Mouse (Mus musculus) liver (tissue): Measurements from ENCODE around the gene Cyb561d2.
"Not testable (repeated sequence)": the region's sequence is repeated elsewhere in the genome, so short reads cannot be mapped to it uniquely, and the experiment has no call there.

Source experiments
- DNase-seq: peaks from one replicate; pipeline ENCODE4 v3.0.0-alpha.2; 2020; ENCODE audit warnings: mixed read lengths

The Cyb561d2 gene

DNA sequence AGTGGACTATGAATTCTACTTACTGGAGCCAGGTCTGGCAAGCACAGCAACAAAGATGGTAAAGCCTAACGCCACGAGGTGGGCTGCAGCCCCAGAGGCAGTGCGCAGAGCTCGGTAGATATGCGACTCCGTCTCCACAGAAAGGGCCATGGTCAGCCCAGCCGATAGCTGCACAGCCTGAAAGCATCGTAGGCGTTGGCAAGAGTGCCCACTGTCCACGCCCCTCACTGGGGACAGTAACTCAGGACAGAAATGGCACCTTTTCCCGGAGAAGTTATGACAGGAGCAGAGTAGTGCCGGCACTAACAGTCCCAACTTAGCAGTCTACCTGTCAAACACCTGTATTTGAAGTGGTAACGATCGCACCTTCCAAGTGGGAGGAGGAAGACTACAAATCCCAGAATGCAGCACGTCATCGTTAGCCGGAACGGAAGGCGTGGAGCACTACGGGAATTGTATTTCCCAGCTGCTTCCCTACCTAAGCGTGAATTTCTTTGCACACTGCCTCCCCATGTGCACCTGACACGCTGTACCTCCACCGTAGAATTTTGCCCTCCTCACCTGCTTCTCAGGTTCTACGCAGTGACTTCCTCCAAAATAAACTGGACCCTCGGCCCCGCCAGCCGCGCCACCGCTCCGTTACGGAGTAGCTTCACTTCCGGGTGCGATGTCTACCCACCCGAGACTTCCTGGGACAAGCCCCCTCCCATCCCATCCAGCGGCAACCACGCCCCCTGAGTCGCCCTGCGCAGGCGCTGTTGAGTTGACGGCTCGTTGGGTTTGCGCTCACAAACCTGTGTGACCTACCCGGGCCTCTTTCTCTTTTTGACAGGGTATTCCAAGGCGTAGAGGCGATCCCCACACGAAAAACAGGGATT lies at the start of gene Cyb561d2, which contains the start of gene Nprl2:
TSS of gene Cyb561d2 (minus strand) at position 720 of the 878 bp plus-strand sequence.
TSS of gene Nprl2 (plus strand) at position 753 of the 878 bp plus-strand sequence.
- peak; percentile 91 for DNase-seq

- DNase-seq: no peak
These were observed 48.7 kb upstream of the Cyb561d2 start for GRCm38 (mm10) chr9:107590773-107591060.

- peak; percentile 83 for DNase-seq
These were observed 48.2 kb upstream of the Cyb561d2 start for GRCm38 (mm10) chr9:107590058-107590772.

GRCm38 (mm10) chr9:107587833-107588639 lies 46.0 kb upstream of the Cyb561d2 start:
- peak; percentile 69 for DNase-seq

DNA sequence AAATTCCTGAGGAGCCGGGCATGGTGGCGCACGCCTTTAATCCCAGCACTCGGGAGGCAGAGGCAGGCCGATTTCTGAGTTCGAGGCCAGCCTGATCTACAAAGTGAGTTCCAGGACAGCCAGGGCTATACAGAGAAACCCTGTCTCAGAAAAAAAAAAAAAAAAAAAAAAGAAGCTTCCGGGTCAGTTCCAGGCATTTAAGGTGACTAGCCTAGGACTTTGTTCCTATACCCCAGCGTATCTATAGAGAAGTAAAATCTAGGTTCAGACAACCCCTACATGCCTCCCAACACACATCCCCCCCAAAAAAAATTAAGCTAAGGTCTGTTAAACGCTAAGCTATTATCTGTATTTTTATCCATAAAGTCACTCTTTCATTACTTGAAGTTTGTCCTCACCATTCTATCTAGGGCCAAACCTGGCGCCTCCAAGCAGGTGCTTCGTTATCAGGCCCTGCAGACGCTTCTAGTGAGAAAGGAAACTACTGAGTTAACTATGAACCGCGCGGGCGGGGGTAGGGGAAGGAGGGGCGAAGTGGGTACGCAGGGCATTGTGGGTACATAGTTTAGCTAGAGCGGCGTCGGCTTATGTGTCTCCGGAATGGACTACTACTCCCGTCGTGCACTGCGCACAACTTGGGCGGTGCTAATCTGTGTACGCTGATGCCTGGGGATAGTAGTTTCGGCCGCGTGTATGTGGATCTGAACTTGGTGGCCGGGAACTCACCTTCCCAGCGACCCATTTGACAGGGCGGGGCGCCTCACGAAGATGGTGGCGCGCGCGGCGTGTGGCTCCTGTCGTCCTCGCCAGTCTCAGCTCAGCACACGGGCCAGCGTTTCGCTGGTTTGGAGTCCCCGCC lies 45.2 kb upstream of the Cyb561d2 start, which contains the start of gene Ifrd2:
TSS of gene Ifrd2 (plus strand) at position 669 of the 859 bp plus-strand sequence.
- peak; percentile 99 for DNase-seq

- DNase-seq: no peak
These were observed 44.5 kb upstream of the Cyb561d2 start for GRCm38 (mm10) chr9:107586504-107586903.

GRCm38 (mm10) chr9:107583174-107583573 lies 41.2 kb upstream of the Cyb561d2 start:
- no peak for DNase-seq

- DNase-seq: no peak
These were observed 40.6 kb upstream of the Cyb561d2 start for GRCm38 (mm10) chr9:107582509-107583062.

- DNase-seq: no peak
These were observed 39.6 kb upstream of the Cyb561d2 start for GRCm38 (mm10) chr9:107581584-107581983.

GRCm38 (mm10) chr9:107580501-107581317 lies 38.7 kb upstream of the Cyb561d2 start, which contains the start of gene Hyal3:
TSS of gene Hyal3 (plus strand) at chr9:107580818.
- DNase-seq: peak; percentile 92

DNA sequence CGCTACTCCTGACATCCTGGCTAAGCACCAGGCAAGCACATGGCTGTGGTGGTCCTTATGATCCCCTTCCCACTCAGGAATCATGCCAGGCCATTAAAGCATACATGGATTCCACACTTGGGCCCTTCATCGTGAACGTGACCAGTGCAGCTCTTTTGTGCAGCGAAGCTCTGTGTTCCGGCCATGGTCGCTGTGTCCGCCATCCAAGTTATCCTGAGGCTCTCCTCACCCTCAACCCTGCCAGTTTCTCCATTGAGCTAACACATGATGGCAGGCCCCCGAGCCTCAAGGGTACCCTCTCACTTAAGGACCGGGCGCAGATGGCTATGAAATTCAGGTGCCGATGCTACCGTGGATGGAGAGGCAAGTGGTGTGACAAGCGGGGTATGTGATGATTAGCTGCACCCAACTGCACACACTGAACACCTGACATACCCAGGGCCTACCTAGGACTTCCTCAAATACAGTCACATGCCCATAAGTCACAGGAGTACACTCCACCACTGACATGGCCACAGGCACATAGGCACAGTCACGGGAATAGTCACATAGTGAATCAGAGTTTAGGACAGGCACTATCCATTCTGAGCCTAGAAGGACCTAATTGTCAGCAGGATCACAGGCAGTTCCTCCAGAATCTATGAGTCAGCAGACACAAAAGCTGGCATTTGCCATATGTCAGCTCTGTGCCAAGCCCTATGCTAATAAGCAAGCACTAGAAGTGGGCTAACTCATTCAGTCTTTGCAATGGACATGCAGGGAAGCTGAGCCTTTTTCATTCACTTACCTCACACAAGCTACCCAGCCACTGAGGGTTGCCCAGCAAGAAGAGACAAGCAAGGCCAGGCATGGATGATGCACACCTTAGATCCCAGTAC lies 37.3 kb upstream of the Cyb561d2 start:
- DNase-seq: no peak

- DNase-seq: no peak
These were observed 36.6 kb upstream of the Cyb561d2 start, which contains the start of gene Naa80 for GRCm38 (mm10) chr9:107578587-107578986. TSS of gene Naa80 (plus strand) at chr9:107578887.

GRCm38 (mm10) chr9:107577871-107578270 lies 35.9 kb upstream of the Cyb561d2 start:
- no peak for DNase-seq

GRCm38 (mm10) chr9:107576357-107577107 lies 34.5 kb upstream of the Cyb561d2 start, which contains the start of gene Hyal1:
TSS of gene Hyal1 (plus strand) at chr9:107576927.
- DNase-seq: peak; percentile 95

GRCm38 (mm10) chr9:107575579-107576356 lies 33.8 kb upstream of the Cyb561d2 start:
- DNase-seq: peak; percentile 12

DNA sequence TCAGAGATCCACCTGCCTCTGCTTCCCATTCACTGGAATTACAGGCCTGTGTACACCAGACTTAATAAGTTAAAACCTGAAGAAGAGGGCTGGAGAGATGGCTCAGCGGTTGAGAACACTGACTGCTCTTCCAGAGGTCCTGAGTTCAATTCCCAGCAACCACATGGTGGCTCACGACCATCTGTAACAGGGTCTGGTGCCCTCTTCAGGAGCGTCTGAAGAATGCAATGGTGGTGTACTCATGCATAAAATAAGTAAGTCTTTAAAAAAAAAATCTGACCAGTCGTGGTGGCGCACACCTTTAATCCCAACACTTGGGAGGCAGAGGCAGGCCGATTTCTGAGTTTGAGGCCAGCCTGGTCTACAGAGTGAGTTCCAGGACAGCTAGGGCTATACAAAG lies 31.8 kb upstream of the Cyb561d2 start:
- DNase-seq: not testable (repeated sequence)

- DNase-seq: no peak
These were observed 30.3 kb upstream of the Cyb561d2 start for GRCm38 (mm10) chr9:107572327-107572662.
